Mouse (Mus musculus) liver, embryonic 14.5 days (tissue): Measurements from ENCODE around the gene Calhm1. TPM values are rescaled to one million over a fixed set of nuclear protein-coding genes. Genes with fewer than 3 reads are reported as not detected.

Experiments used
- ATAC-seq: fragments of 200-750 bp; cut with Nextera tagmentation; 2 replicates; pipeline ENCODE4 v1.8.0; 2017; ENCODE audit warnings: moderate number of reproducible peaks, mild to moderate bottlenecking, moderate library complexity; ENCODE audit not compliant: insufficient read depth
- DNase-seq, 3 experiments: peaks; one replicate each; pipeline ENCODE4 v3.0.0-alpha.2; 2012 to 2013; ENCODE audit warnings: low read depth in 3 of 3, low spot score in 3 of 3
- H3K27ac ChIP-seq: fragments of 300-500 bp; sonication (generic); 2 replicates; pipeline ENCODE4 v1.5.1; 2014; ENCODE audit warnings: moderate library complexity, mild to moderate bottlenecking, control low read depth, inconsistent platforms
- H3K27me3 ChIP-seq: fragments of 300-500 bp; sonication (generic); 2 replicates; pipeline ENCODE4 v1.6.1; 2014; ENCODE audit warnings: mild to moderate bottlenecking, low read length, moderate library complexity; ENCODE audit not compliant: control insufficient read depth, insufficient read depth
- H3K36me3 ChIP-seq: fragments of 300-500 bp; sonication (generic); replicated peaks from 2 replicates; pipeline ENCODE4 v1.6.1; 2014; ENCODE audit warnings: low read depth; ENCODE audit not compliant: control insufficient read depth, insufficient read depth
- H3K4me1 ChIP-seq, 2 experiments: fragments of 200-500 bp in 1 of 2; fragments of 300-500 bp in 1 of 2; sonication (generic) in 1 of 2; replicated peaks; 2 replicates each; pipeline ENCODE4 v1.6.1; 2012 to 2014; ENCODE audit warnings: antibody characterized with exemption in 1 of 2, inconsistent platforms in 1 of 2, low read length in 1 of 2; ENCODE audit not compliant: control insufficient read depth in 2 of 2, insufficient read depth in 2 of 2
- H3K4me2 ChIP-seq: fragments of 300-500 bp; sonication (generic); 2 replicates; pipeline ENCODE4 v1.6.1; 2014; ENCODE audit warnings: low read depth, mild to moderate bottlenecking, control low read depth, moderate library complexity
- H3K4me3 ChIP-seq, 2 experiments: fragments of 200-500 bp in 1 of 2; fragments of 300-500 bp in 1 of 2; sonication (generic) in 1 of 2; 2 replicates each; pipeline ENCODE4 v1.5.1; 2012 to 2014; ENCODE audit warnings: low read depth in 2 of 2, low read length in 2 of 2, mild to moderate bottlenecking in 2 of 2, control low read depth in 1 of 2, inconsistent platforms in 1 of 2, moderate library complexity in 1 of 2; ENCODE audit not compliant: insufficient read depth in 1 of 2
- H3K9ac ChIP-seq: fragments of 300-500 bp; sonication (generic); replicated peaks from 2 replicates; pipeline ENCODE4 v1.6.1; 2014; ENCODE audit warnings: mild to moderate bottlenecking, control low read depth, moderate library complexity
- H3K9me3 ChIP-seq: fragments of 300-500 bp; sonication (generic); 2 replicates; pipeline ENCODE4 v1.6.1; 2016; ENCODE audit warnings: low read length, mixed read lengths; ENCODE audit not compliant: control insufficient read depth
- CTCF ChIP-seq: IDR thresholded peaks from 2 replicates; pipeline ENCODE4 v1.5.1; 2016; ENCODE audit warnings: antibody characterized with exemption, low read depth, control low read depth
- EP300 ChIP-seq: IDR thresholded peaks from 2 replicates; pipeline ENCODE4 v1.6.1; 2016; ENCODE audit warnings: antibody characterized with exemption, low read depth
- WGBS: fragments of 180-500 bp; shearing (Covaris S2); extraction: QIAGEN DNeasy Blood & Tissue Kit; methylation state at CpG from one replicate; pipeline ENCODE4 v1.1.7; 2014; ENCODE audit not compliant: insufficient replicate concordance; 5-methylcytosine and 5-hydroxymethylcytosine counted together
- polyA plus RNA-seq, 2 experiments: library from polyadenylated mRNA; depleted of rRNA in 1 of 2; stranded (reverse) in 1 of 2; unstranded in 1 of 2; fragments of >200 nt; fragmentation: Nextera tagmentation in 1 of 2; extraction: Ambion mirVana in 1 of 2; gene quantifications; 2 replicates each; pipeline versions ENCODE4 v1.2.1 to v1.2.3; 2012 to 2014

Gene Calhm1
- polyA plus RNA-seq, 2 experiments = not detected

DNA sequence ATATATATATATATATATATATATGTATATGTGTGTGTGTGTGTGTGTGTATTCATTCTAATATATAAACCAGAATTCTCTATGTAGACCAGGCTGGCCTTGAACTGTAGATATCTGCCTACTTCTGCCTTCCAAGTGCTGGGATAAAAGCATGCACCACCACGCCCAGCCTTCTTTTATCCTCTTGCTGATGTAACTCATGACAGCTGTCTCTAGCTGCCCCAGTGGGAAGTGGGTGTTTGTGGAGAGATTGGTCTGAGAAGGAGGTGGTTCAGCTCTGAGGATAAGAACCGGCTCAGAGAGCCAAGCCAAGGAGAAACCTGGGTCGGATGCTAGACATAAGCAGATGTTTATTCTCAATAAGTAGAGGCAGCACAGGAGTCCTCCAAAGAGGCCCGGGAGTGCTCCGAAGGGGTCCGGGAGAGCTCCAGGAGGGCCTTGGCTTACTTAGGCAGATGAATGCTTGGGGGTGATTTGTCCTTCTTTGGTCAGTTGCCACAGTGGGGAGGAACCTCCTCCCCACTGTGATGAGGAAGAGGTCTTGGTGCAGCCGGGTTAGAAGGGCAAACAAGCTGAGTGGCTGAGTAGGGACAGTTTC, 23.7 kb upstream of the Calhm1 start:
- no peak overlapping the region for H3K9ac ChIP-seq
- H3K9me3 ChIP-seq = no peaks in the 10 kb centered on the region
- DNase-seq (no peak), ATAC-seq (no peak)
- H3K4me1 ChIP-seq = peaks cover 0 to 4% of the 10 kb centered on the region in 2 experiments; a peak in 2 of 4 replicates
- no peak overlapping the region for H3K4me3 ChIP-seq
- WGBS = 50% methylated on average over 7 of the region's 7 CpGs
- H3K27me3 ChIP-seq = peaks cover 2% of the 10 kb centered on the region; the same call in 1 of the 2 replicates
- no peak overlapping the region for H3K4me2 ChIP-seq
- no peak overlapping the region for H3K27ac ChIP-seq
- H3K36me3 ChIP-seq = no peaks in the 10 kb centered on the region
- no peak for TF ChIP-seq EP300
- TF ChIP-seq CTCF = no peak

DNA sequence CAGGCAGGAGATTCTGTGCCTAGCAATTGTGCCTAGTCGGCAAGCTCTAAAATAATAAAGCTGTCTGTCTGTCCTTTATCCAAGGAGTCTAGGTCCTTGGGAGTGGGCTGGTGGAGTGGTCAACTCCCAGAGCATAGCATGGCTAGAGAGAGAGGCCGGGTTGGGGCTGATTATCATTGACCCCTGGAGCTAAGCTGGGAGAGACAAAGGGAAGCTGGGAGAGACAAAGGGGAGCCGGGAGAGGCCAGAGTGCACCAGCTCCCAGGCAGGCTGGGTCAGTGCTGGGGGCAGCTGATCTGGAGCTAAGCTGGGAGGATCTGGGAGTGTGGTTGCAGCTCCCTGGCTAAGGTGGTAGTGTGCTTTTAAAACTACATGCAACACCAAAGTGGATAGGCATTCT, 22.7 kb upstream of the Calhm1 start:
- DNase-seq (no peak), ATAC-seq (no peak)
- Histone ChIP-seq H3K4me3 (no peak overlapping the region), H3K9ac (no peak overlapping the region), H3K4me1 (peaks cover 0 to 4% of the 10 kb centered on the region in 2 experiments; a peak in 2 of 4 replicates), H3K36me3 (no peaks in the 10 kb centered on the region), H3K27ac (no peak overlapping the region), H3K4me2 (no peak overlapping the region), H3K9me3 (no peaks in the 10 kb centered on the region), H3K27me3 (peaks cover 2% of the 10 kb centered on the region; the same call in 1 of the 2 replicates)
- WGBS = 47% methylated on average over 3 of the region's 3 CpGs
- no peak for TF ChIP-seq EP300
- TF ChIP-seq CTCF = no peak

DNA sequence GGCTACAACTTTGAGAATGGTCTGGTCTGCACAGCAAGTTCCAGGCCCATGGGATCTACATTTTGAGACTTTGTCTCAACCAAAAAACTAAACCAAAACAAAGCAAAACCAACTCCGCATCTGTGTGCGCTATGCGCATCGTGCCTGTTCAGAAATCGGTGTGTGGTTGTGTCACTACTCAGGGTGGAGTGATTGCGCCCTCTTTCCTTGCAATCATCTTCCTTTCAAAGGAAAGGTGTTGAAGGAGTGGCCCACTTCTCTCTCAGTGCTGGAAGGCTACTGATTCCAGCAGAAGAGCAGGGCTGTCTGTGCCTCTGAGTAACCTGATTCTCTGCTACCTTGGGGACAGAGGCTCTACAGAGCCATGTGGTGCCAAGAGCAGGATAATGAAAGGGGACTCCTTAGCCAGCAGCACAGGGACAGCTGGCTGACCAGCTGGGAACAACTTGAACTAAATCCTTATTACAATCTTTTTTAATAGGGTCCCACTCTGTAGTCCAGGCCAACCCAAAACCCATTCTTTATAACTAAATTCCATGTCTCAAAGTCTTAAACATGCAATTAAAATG, 19.2 kb upstream of the Calhm1 start:
- ATAC-seq (no peak), DNase-seq (no peak)
- Histone ChIP-seq H3K36me3 (no peaks in the 10 kb centered on the region), H3K27ac (no peak overlapping the region), H3K9ac (no peak overlapping the region), H3K9me3 (no peaks in the 10 kb centered on the region), H3K27me3 (no peaks in the 10 kb centered on the region), H3K4me2 (no peak overlapping the region), H3K4me3 (no peak overlapping the region), H3K4me1 (no peaks in the 10 kb centered on the region; a peak in 1 of 4 replicates)
- TF ChIP-seq EP300 (no peak), CTCF (no peak)
- 78% methylated on average over 6 of the region's 6 CpGs for WGBS

DNA sequence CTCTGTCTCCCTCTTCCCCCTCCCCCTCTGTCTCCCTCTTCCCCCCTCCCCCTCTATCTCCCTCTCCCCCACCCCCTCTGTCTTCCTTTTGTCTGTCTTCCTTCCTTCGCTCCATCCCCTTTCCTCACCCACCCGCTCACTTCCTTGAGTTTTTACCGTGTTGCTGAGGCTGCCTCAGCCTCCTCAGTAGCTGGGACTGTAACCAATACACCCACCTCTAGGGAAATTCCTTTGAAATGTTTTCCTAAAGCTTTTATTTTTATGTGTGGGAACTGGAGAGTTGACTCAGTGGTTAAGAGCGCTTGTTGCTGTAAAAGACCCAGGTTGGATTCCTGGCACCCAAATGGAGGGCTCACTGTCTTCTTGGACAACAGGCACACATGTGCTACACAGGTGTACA, 17.6 kb upstream of the Calhm1 start:
- ATAC-seq = no peak
- Histone ChIP-seq H3K4me3 (no peak overlapping the region), H3K4me1 (no peaks in the 10 kb centered on the region), H3K4me2 (no peak overlapping the region), H3K27me3 (no peaks in the 10 kb centered on the region), H3K9ac (no peak overlapping the region), H3K9me3 (no peaks in the 10 kb centered on the region), H3K36me3 (no peaks in the 10 kb centered on the region), H3K27ac (no peak overlapping the region)
- DNase-seq = no peak
- 54% methylated on average over 4 of the region's 4 CpGs for WGBS
- TF ChIP-seq CTCF (no peak), EP300 (no peak)

DNA sequence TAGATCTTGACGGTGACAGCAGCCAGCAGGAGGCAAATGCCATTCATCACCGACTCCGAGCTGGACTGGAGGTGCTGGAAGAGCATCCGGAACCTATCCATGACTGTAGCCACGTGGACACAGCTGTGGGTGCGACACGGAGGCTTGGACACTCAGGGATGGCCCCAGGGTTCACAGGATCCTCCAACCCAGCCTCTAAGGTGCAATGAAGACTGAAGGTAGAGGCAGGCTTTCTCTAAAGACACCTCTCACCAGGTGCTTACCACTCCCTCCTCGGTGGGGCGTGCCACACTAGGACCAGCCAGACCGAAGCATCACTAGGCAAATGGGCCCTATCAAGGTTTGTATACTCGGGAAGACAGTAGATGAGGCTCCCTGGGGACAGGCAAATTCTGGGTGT, 13.6 kb upstream of the Calhm1 start, which contains the start of gene Calhm3:
Gene Calhm3 (minus strand): TSS at position 101 of the 400 bp plus-strand sequence.
- H3K4me2 ChIP-seq = no peak within 1 kb of the TSS
- no peak within 1 kb of the TSS for H3K4me3 ChIP-seq
- no peaks in the 10 kb centered on the region for H3K36me3 ChIP-seq
- H3K27ac ChIP-seq = no peak within 1 kb of the TSS
- no peak for TF ChIP-seq CTCF
- TF ChIP-seq EP300 = no peak
- ATAC-seq (no peak), DNase-seq (no peak)
- no peaks in the 10 kb centered on the region for H3K9me3 ChIP-seq
- H3K9ac ChIP-seq = no peak within 1 kb of the TSS
- H3K27me3 ChIP-seq = no peaks in the 10 kb centered on the region
- no peaks in the 10 kb centered on the region for H3K4me1 ChIP-seq
- WGBS = 65% methylated on average over 11 of the region's 11 CpGs
